Mouse (Mus musculus) heart, embryonic 11.5 days (tissue): ENCODE data around the gene Mocs3. TPM values are rescaled to one million over a fixed set of nuclear protein-coding genes. Genes with fewer than 3 reads are reported as not detected.

ENCODE experiments used
- ATAC-seq: fragments of 200-750 bp; cut with Nextera tagmentation; replicated peaks from 2 replicates; pipeline ENCODE4 v1.8.0; 2017; ENCODE audit warnings: moderate library complexity; ENCODE audit not compliant: insufficient number of reproducible peaks, low FRiP score, low TSS enrichment
- H3K27ac ChIP-seq: fragments of 300-500 bp; sonication (generic); 2 replicates; pipeline ENCODE4 v1.5.1; 2014; ENCODE audit warnings: mild to moderate bottlenecking, low read depth, low read length
- H3K27me3 ChIP-seq: fragments of 300-500 bp; sonication (generic); 2 replicates; pipeline ENCODE4 v1.6.1; 2014; ENCODE audit warnings: mild to moderate bottlenecking, low read length, mixed read lengths; ENCODE audit not compliant: control insufficient read depth, insufficient read depth
- H3K36me3 ChIP-seq: fragments of 300-500 bp; sonication (generic); 2 replicates; pipeline ENCODE4 v1.6.1; 2014; ENCODE audit warnings: mild to moderate bottlenecking, low read length, moderate library complexity, mixed read lengths; ENCODE audit not compliant: control insufficient read depth, insufficient read depth
- H3K4me1 ChIP-seq: fragments of 300-500 bp; sonication (generic); 2 replicates; pipeline ENCODE4 v1.6.1; 2014; ENCODE audit warnings: low read length; ENCODE audit not compliant: control insufficient read depth, insufficient read depth
- H3K4me2 ChIP-seq: fragments of 300-500 bp; sonication (generic); 2 replicates; pipeline ENCODE4 v1.6.1; 2014; ENCODE audit warnings: mild to moderate bottlenecking, moderate library complexity
- H3K4me3 ChIP-seq: fragments of 300-500 bp; sonication (generic); 2 replicates; pipeline ENCODE4 v1.5.1; 2014; ENCODE audit warnings: low read depth, low read length
- H3K9ac ChIP-seq: fragments of 300-500 bp; sonication (generic); 2 replicates; pipeline ENCODE4 v1.6.1; 2014; ENCODE audit warnings: mild to moderate bottlenecking, low read depth, low read length, moderate library complexity
- H3K9me3 ChIP-seq: fragments of 300-500 bp; sonication (generic); replicated peaks from 2 replicates; pipeline ENCODE4 v1.6.1; 2016; ENCODE audit warnings: low read length; ENCODE audit not compliant: control insufficient read depth
- WGBS: fragments of 180-500 bp; shearing (Covaris S2); extraction: QIAGEN DNeasy Blood & Tissue Kit; methylation state at CpG from one replicate; pipeline ENCODE4 v1.1.7; 2014; ENCODE audit not compliant: insufficient replicate concordance; 5-methylcytosine and 5-hydroxymethylcytosine counted together
- polyA plus RNA-seq: library from polyadenylated mRNA; unstranded; fragments of >200 nt; fragmentation: Nextera tagmentation; extraction: Ambion mirVana; gene quantifications from 2 replicates; pipeline ENCODE4 v1.2.1, GENCODE M21; 2014

Gene Mocs3
- polyA plus RNA-seq, 1 experiment from 2014 or later = 4.1 TPM

DNA sequence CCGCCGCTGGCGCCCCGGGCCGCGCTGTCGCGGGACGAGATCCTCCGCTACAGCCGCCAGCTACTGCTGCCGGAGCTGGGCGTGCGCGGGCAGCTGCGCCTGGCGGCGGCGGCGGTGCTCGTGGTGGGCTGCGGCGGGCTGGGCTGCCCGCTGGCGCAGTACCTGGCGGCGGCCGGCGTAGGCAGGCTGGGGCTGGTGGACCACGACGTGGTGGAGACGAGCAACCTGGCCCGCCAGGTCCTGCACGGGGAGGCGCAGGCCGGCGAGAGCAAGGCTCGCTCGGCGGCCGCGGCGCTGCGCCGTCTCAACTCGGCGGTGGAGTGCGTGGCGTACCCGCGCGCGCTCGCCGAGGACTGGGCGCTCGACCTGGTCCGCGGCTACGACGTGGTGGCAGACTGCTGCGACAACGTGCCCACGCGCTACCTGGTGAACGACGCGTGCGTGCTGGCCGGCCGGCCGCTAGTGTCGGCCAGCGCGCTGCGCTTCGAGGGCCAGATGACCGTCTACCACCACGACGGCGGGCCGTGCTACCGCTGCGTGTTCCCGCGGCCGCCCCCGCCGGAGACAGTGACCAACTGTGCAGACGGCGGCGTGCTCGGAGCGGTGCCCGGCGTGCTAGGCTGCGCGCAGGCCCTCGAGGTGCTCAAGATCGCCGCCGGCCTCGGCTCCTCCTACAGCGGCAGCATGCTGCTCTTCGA is 500 bp downstream of the Mocs3 start:
- peak; percentile 62 for ATAC-seq
- peaks cover 22% of the 10 kb centered on the region for H3K4me1 ChIP-seq
- H3K4me3 ChIP-seq = peak overlapping the region; percentile 98
- H3K9ac ChIP-seq = peak overlapping the region; percentile 90
- H3K36me3 ChIP-seq = peaks cover 2% of the 10 kb centered on the region; the same call in 1 of the 2 replicates
- no peaks in the 10 kb centered on the region for H3K27me3 ChIP-seq
- WGBS = 2% methylated on average over 100 of the region's 105 CpGs
- peak overlapping the region; percentile 89 for H3K4me2 ChIP-seq
- H3K27ac ChIP-seq = peak overlapping the region; percentile 93
- no peaks in the 10 kb centered on the region for H3K9me3 ChIP-seq

DNA sequence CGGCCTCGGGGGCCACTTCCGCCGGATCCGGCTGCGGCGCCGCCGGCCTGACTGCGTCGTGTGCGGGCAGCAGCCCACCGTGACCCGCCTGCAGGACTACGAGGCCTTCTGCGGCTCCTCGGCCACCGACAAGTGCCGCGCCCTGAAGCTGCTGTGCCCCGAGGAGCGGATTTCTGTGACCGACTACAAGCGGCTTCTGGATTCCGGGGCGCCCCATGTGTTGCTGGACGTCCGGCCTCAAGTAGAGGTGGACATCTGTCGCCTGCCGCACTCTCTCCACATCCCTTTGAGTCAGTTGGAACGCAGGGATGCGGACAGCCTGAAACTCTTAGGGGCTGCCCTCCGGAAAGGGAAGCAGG is 1.0 kb downstream of the Mocs3 start:
- Histone ChIP-seq H3K9me3 (no peaks in the 10 kb centered on the region), H3K36me3 (no peaks in the 10 kb centered on the region; the same call in 1 of the 2 replicates), H3K9ac (peak overlapping the region; percentile 90), H3K27ac (no peak overlapping the region), H3K4me2 (peak overlapping the region; percentile 89), H3K27me3 (no peaks in the 10 kb centered on the region), H3K4me1 (peaks cover 22% of the 10 kb centered on the region), H3K4me3 (peak overlapping the region; percentile 98)
- ATAC-seq = no peak
- 43% methylated on average over 33 of the region's 33 CpGs for WGBS

DNA sequence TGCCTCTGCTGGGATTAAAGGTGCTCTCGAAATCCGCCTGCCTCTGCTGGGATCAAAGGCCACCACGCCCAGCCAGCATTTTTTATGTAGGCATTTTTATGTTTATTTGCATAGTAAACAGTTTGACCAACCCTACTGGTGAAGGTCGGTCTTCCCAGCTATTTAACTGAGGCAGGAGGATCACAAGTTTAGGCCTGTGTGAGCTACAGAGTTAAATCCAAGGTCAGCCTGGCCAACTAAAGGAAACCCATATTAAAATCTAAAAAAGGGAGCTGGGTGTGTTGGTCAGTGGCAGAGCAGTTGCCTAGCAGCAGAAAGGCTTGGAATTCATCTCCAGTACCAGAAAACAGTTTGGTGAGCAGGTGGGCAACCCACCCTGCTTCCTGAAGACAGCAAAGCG is 2.9 kb downstream of the Mocs3 start:
- H3K4me1 ChIP-seq = peaks cover 18% of the 10 kb centered on the region
- no peak for ATAC-seq
- H3K4me3 ChIP-seq = no peak overlapping the region
- no peak overlapping the region for H3K27ac ChIP-seq
- H3K9me3 ChIP-seq = peaks cover 2% of the 10 kb centered on the region; the same call in 1 of the 2 replicates
- H3K27me3 ChIP-seq = no peaks in the 10 kb centered on the region
- H3K36me3 ChIP-seq = no peaks in the 10 kb centered on the region
- H3K9ac ChIP-seq = no peak overlapping the region
- H3K4me2 ChIP-seq = no peak overlapping the region
- 90% methylated on average over 5 of the region's 5 CpGs for WGBS

DNA sequence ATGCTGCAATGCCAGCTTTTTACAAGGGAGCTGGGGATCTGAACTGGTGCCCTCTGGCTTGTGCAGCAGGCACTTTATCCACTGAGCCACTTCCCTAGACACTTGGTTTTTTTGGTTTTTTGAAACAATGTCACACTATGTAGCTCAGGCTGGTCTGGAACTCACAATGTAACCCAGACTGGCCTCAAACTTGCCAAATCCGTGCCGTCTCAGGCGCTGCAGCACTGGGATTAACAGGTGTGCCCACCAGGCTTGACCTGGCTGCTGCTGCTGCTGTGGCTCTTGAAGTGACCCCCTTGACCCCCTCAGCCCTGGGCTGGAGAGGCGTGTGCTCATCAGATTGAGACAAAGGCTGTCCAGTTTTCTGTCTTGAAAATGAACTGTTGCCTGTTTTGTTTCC is 7.9 kb downstream of the Mocs3 start:
- 0 out of 2 replicates have a peak, but pooled peaks cover 3% of the 10 kb centered on the region for H3K27me3 ChIP-seq
- peaks cover 4% of the 10 kb centered on the region; the same call in 1 of the 2 replicates for H3K9me3 ChIP-seq
- H3K4me2 ChIP-seq = no peak overlapping the region
- no peak overlapping the region for H3K27ac ChIP-seq
- no peaks in the 10 kb centered on the region for H3K36me3 ChIP-seq
- H3K4me3 ChIP-seq = no peak overlapping the region
- no peak for ATAC-seq
- no peak overlapping the region for H3K9ac ChIP-seq
- WGBS = 85% methylated on average over 4 of the region's 4 CpGs
- H3K4me1 ChIP-seq = no peaks in the 10 kb centered on the region

DNA sequence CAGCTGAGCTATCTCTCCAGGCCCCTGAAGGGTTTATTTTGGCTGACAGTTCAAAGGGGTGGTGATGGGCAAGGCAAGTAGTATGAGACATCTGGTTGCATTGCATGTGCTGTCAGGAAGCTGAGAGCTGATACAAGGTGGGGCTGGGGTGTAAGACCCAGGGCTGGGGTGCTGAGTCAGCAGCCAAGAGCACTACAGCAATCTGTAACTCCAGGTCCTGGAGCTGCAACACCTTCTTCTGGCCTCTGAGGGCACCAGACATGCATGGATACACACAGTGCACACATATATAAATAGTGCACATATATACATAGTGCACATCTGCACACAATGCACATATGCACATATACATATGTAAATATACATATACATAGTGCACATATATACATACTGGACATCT is 12.4 kb downstream of the Mocs3 start:
- Histone ChIP-seq H3K9ac (no peak overlapping the region), H3K4me3 (no peak overlapping the region), H3K9me3 (peaks cover 4% of the 10 kb centered on the region; the same call in 1 of the 2 replicates), H3K4me1 (no peaks in the 10 kb centered on the region), H3K27ac (no peak overlapping the region), H3K4me2 (no peak overlapping the region), H3K36me3 (no peaks in the 10 kb centered on the region), H3K27me3 (peaks cover 27% of the 10 kb centered on the region)
- 0 out of 2 replicates have a peak, but pooled peaks have one; percentile 18 for ATAC-seq

DNA sequence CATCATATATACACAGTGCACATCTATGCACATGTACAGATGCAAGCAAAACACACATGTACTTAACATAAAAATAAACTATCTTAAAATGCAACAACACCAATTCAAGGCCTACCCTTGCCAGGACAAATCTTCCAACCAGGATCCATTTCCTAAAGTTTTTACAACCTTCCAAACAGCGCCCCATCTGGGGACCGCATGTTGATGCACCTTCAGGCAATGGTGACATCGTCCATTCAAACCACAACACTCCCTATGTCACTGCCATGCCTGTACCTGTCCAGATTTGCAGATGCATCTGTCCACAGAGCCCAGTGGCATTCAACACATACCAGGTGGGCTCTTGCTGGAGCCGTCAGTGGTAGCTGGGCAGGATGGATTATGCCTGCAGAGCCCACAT is 12.9 kb downstream of the Mocs3 start:
- no peak overlapping the region for H3K27ac ChIP-seq
- H3K4me2 ChIP-seq = no peak overlapping the region
- H3K36me3 ChIP-seq = no peaks in the 10 kb centered on the region
- H3K27me3 ChIP-seq = peaks cover 27% of the 10 kb centered on the region
- ATAC-seq = no peak
- H3K4me3 ChIP-seq = no peak overlapping the region
- no peaks in the 10 kb centered on the region for H3K4me1 ChIP-seq
- 65% methylated on average over 4 of the region's 4 CpGs for WGBS
- no peak overlapping the region for H3K9ac ChIP-seq
- H3K9me3 ChIP-seq = peaks cover 2% of the 10 kb centered on the region; the same call in 1 of the 2 replicates

DNA sequence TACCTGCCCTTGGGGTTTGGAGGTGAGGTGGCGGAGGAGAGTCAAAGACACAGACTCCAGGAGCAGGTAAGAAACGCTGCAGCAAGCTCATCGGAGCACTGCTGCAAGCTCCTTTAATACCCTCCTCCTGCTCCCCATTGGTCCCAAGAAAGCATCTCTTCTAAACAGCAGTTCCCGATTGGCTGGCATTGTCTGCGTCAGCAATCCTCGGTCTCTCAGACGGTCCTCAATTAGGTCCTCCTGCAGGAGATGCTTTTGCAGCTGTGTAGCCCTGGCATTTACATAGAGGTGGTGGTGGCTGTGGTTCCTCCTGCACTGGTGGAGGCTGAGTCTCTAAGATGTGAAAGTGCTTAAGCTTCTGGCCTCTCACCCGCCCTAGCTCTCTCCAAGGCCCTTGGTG is 15.1 kb downstream of the Mocs3 start:
- ATAC-seq = no peak
- Histone ChIP-seq H3K27ac (no peak overlapping the region), H3K27me3 (peaks cover 28% of the 10 kb centered on the region), H3K4me2 (no peak overlapping the region), H3K9ac (no peak overlapping the region), H3K36me3 (no peaks in the 10 kb centered on the region), H3K4me1 (no peaks in the 10 kb centered on the region), H3K9me3 (no peaks in the 10 kb centered on the region), H3K4me3 (no peak overlapping the region)
- WGBS = 34% methylated on average over 8 of the region's 8 CpGs

DNA sequence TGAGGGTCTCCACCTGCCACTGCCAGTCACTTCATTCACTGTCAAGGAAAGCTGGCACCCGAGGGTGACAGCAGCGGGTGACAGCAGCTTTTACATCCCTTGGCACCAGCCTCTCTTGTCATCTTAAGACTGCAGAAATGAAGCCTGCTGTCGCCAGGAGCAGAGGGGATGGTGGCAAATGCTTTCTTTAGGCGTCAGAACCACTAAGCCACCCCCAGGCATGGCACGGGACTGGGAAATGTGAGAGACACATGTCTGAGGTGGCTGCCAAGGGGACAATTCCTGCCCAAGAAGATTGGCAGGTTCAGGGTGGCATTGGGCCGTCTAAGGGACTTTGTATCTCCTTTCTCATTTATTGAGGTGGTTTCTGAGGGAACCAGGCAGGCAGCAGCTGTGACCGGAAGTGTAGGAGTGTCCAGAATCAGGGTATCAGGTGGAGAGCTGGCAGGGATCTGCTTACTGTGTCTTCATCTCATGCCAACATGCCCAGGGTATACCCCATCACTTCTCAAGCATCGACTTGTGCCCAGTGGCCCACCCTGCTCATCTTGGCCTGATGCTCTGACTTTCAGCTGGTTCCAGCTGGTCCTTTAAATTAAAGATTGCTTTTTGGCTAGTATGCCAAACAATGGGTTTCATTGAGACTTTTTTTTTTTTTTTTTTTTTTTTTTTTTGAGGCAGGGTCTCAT is 17.9 kb downstream of the Mocs3 start:
- WGBS = 71% methylated on average over 8 of the region's 8 CpGs
- Histone ChIP-seq H3K27ac (no peak overlapping the region), H3K27me3 (peaks cover 44% of the 10 kb centered on the region), H3K9ac (no peak overlapping the region), H3K4me2 (no peak overlapping the region), H3K4me3 (no peak overlapping the region), H3K36me3 (no peaks in the 10 kb centered on the region), H3K4me1 (no peaks in the 10 kb centered on the region), H3K9me3 (no peaks in the 10 kb centered on the region)
- ATAC-seq = no peak

DNA sequence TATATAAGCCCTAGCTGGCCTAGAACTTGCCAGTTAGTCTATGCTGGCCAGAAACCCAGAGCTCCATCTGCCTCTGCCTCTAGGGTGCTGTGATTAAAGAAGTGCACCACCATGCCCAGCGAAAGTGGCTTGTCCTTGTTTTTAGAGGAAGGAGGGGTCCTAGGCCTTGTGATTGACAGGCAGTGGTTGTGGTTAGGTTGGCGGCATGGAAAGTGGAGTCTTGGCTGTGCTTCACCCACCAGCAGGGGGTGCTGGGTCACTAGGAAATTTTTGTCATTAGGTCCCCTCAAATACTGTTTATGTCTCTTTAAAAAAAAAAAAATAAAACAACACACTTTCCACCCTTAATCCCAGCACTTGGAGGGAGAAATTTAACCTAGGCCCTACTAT is 18.4 kb downstream of the Mocs3 start:
- H3K4me1 ChIP-seq = no peaks in the 10 kb centered on the region
- ATAC-seq = no peak
- H3K4me2 ChIP-seq = no peak overlapping the region
- H3K36me3 ChIP-seq = no peaks in the 10 kb centered on the region
- H3K27ac ChIP-seq = no peak overlapping the region
- no peaks in the 10 kb centered on the region for H3K9me3 ChIP-seq
- no peak overlapping the region for H3K9ac ChIP-seq
- H3K27me3 ChIP-seq = peaks cover 50% of the 10 kb centered on the region
- no peak overlapping the region for H3K4me3 ChIP-seq
- WGBS = 17% methylated on average over 2 of the region's 2 CpGs
